Mouse (Mus musculus): Measurements from ENCODE around the gene Capg.
A peak's percentile ranks its signal among the peaks of the same experiment; 100 is the strongest.

Gene Capg

DNA sequence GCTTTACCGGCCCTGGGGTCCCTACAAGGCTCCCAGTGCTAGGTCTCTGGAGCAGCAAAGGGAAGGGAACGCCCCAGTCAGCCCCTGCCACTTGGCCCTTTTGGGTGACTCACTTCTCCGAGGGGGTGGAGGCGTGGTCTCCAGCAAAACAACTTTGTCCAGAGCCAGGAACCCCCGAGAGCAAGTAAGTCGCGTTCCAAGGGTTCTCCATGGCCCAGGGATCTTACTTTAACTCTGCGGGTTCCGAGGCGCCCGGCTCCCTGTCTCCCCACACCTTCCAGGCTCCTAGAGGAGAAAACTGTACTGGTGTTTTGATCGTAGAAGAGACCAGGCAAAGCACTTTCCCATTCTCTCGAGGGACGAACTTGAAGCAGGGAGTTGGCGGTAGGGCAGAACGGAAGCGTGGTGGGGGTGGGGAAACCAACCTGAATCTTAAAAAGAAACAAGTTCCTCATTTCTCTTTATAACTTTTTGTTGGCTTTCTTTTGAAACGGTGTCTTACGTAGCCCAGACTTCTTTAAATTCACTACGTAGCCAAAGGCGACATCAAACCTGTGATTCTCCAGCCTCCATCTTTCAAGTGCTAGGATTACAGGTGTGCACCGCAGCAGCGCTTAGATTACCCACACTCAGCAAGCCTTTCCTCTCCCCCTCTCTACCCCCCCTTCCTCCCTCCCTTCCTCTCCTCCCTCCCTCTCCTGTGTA is at the start of gene Capg:
TSS of gene Capg (plus strand) at position 109 of the 705 bp plus-strand sequence.
- DNase-seq, result no peak

DNA sequence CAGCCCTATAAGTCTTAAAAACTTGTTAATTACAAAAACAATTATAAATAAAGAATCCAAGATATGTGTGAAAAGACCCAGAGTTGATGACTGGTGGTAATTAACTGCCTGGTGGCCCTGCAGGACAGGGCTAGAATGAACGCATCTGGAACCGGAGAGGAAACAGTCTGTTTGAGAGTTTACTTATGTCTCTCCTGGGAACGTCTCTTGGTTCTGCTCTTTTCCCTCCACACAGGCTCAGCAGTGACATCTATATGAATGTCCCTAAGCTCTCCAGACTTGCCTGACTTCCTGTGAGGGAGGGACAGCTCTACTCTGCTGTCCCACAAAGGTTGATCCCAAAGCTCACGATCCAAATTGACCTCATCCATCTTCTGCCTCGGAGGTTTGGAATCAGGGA is 45.2 kb upstream of the Capg start:
- DNase-seq, result no peak

DNA sequence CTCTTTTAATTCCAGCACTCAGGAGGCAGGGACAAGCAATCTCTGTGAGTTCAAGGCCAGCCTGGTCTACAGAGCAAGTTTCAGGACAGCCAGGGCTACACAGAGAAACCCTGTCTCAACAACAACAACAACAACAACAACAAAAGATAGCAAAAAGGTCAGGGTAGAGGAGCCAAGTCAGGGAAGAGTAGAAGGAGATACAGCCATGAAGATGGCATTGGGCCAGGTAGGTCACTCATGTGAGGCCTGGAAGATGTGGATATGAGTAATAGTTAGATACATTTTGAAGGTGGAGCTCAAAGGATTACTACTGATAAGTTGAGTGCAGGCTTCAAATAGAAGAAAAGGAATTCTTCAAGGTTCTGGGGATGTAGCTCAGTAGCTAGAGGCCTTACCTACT is 40.9 kb upstream of the Capg start:
- DNase-seq, result no peak

- no peak for DNase-seq
Measured at GRCm38 (mm10) chr6:72503939-72504338, 40.3 kb upstream of the Capg start.

- no peak for DNase-seq
Measured at GRCm38 (mm10) chr6:72506104-72506503, 38.1 kb upstream of the Capg start.

DNA sequence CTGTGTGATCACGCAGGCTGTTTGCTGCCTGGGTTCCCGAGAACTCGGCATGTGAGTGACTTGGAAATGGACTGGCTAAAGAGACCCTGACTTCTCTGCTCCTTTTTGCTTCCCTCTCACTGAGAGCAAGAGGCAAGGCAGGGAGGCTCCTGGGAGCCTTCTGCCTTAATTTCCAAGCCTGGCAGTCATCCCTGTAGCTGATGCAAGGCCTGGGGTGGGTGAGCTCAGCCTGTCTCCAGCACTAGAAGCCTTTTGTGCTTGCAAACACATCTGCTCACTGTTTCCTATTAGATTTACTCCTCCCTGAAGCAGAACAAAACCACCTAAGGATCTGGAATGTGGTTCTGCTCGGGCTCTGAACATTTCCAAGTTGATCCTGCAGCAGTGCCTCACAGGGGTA is 35.6 kb upstream of the Capg start:
- no peak for DNase-seq

DNA sequence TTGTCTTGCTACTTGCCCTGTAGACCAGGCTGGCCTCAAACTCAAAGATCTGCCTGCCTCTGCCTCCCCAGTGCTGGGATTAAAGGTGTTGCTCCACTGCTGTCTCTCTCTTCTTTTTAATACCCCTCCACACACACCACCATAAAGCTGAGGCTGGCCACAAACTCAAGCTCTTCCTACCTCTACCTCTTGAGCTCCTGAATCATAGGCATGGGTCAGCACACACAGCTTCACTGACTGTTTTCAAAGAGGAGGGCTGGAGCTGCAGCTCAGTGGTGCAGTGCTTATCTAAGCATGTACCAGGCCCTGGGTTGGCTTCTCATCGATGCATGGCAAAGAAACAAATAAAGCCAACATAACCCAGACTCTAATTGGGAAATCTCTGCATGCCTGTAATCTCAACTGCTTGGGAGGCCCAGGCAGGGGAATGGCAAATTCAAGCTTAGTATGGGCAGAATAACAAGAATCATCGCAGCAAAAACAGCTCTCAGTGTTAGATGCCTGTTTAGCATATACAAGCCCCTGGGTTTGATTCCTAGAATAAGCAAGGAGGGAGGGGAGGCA is 34.2 kb upstream of the Capg start:
- no peak for DNase-seq

GRCm38 (mm10) chr6:72510686-72511421 is 33.3 kb upstream of the Capg start:
- no peak for DNase-seq

DNA sequence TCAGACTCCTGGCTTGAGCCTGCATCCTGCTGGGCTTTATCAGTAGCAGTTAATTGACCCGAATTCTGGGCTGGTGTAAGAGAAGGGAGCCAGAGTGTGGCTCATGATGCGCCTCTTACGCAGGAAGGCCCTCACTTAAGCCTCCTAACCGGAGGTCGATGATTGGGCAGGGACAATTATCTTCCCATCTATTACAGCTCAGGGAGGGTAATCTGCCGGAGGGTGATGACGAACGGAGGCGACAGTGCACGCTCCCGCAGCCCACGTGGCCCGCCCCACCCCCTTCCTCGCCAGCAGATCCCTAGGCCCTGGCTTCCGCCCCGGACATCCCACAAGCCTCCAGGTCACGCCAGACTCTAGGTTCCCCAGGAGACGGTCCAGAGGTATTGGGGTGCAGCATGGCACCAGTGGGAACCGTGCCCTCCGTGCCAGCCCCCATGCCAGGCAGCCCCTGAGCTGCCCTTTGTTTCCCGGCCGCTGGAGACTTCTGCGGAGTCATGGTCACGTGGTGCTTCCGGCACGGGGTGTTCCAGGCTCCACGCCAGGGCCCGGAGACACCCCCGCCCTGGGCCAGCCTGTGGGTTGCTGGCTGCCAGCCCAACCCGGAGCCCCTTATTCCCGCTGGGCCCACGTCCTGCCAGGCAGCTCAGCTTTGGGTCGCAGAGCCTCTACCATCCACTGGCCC is 31.7 kb upstream of the Capg start:
- DNase-seq, result peak; percentile 77 to 80

GRCm38 (mm10) chr6:72513071-72513440 is 31.1 kb upstream of the Capg start:
- DNase-seq, result no peak

- no peak for DNase-seq
Measured at GRCm38 (mm10) chr6:72515644-72516043, 28.5 kb upstream of the Capg start.

DNA sequence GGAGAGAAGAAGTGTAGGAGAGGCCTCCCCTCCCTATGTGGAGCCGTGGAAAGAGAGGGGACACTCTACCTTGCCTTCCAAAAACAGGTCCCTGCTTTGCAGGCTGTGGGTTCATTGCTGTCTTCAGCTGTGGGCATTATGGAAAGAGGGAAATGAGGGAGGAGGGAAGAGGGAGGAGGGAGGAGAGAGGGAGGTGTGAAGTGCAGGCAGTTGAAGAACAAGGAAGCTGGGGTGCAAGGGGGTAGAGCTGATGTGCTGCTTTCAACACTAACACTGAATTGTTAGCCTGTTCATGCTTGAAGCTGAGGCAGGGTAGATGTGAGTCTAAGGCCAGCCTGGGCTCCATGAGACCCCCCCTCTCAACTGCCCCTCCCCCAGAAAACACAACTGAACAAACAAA is 25.3 kb upstream of the Capg start:
- no peak for DNase-seq

- no peak for DNase-seq
Measured at GRCm38 (mm10) chr6:72519303-72519702, 24.9 kb upstream of the Capg start.

- DNase-seq, result no peak
Measured at GRCm38 (mm10) chr6:72519892-72520663, 24.1 kb upstream of the Capg start.

GRCm38 (mm10) chr6:72520904-72521303 is 23.3 kb upstream of the Capg start:
- DNase-seq, result no peak

DNA sequence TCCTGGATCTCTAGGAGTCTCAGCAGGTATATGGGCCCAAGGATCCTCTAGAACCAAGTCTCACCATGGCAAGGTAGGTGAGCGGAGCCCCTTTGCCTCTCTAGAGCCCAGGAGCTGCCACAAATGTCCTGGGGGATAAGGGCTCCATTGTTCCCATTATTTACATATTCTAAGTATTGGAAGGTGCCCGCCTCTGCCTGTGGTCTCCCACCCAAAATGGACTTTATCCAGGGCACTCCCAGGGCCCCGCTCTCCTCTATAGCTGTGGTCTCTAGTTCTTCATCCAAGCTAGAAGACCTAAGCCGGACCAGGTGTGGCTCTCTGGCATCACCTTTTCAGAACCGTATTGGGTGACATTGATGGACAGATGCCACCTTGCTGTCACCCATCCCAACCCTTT is 22.6 kb upstream of the Capg start, which contains the start of gene Sh2d6:
TSS of gene Sh2d6 (minus strand) at position 101 of the 400 bp plus-strand sequence.
- DNase-seq, result no peak

GRCm38 (mm10) chr6:72522288-72522687 is 21.9 kb upstream of the Capg start:
- no peak for DNase-seq

- DNase-seq, result no peak
Measured at GRCm38 (mm10) chr6:72523222-72523621, 21.0 kb upstream of the Capg start.

GRCm38 (mm10) chr6:72524160-72524559 is 20.0 kb upstream of the Capg start:
- DNase-seq, result no peak

DNA sequence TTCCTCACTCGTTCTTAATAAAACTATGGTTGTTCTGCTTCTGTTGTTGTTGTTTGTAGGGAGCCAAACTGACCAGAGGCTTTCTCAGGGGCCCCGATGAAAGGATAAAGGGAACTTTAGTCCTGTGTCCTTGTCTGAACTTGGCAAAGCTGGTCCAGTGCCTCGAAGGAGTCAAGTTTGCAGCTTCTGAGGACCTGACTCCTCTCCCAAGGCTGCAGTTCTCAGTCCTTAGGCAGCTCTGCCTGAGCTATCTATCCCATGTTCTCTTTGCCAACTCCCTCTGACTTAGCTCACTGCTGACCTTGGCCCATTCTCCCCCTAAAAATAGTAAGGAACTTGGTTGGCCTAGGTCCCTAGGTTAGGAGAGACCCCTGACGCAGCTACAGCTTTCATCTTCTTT is 17.1 kb upstream of the Capg start:
- no peak for DNase-seq

- no peak for DNase-seq
Measured at GRCm38 (mm10) chr6:72528410-72529151, 15.6 kb upstream of the Capg start.

GRCm38 (mm10) chr6:72532580-72532979 is 11.6 kb upstream of the Capg start:
- DNase-seq, result no peak
